Mouse (Mus musculus): Measurements from ENCODE around the gene Rfx1.
A peak's percentile ranks its signal among the peaks of the same experiment; 100 is the strongest.

DNA sequence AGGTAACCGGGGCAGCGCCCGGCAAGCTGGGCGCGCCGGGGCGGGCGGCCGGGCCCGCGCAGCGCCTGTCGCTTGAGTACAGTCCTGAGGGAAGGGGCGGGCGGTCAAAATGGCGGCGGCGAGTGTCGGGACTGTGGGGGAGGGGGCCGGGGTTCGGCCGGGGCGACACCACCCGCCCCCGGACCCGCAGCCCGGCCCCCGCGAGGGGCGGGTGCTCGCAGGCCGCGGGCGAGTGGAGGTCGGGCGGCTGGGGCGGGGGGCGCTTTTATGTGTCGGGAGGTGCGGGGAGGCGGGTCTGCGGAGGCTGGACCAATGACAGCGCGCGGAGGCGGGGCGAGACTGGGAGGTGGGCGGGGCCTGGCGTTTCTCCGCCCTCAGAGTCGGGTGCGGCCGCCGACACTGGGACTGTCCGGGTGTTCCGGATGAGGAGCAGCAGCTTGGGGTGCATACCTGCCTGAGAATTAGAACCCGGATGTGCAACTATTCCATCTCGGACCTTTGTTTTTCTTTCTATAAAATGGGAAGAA lies 476 bp downstream of the Rfx1 start:
- no peak for TF ChIP-seq CTCF (IDR thresholded peaks at IDR 0.05; ENCODE audit: borderline replicate concordance, extremely low read depth, insufficient read depth, insufficient read length)
- TF ChIP-seq POLR2A (IDR thresholded peaks at IDR 0.05; ENCODE audit: borderline replicate concordance, extremely low read depth, insufficient read depth, insufficient read length, poor library complexity, severe bottlenecking) = 0 out of 2 replicates have a peak, but pooled peaks have one; percentile 33

Data from brain, embryonic 14.5 days (tissue).